Mouse (Mus musculus): ENCODE measurements around the gene Ccdc33. TPM values are rescaled to one million over a fixed set of nuclear protein-coding genes. Genes with fewer than 3 reads are reported as not detected.
A peak's percentile ranks its signal among the peaks of the same experiment; 100 is the strongest.

The Ccdc33 gene
- polyA plus RNA-seq, 1 experiment from 2014 or later, result 1.5 TPM

GRCm38 (mm10) chr9:58038500-58039168, 80.0 kb downstream of the Ccdc33 start:
- peaks cover 37% of the 10 kb centered on the region for H3K27me3 ChIP-seq
- no peak overlapping the region for H3K27ac ChIP-seq
- no peak overlapping the region; the same call in 1 of the 2 replicates for H3K9ac ChIP-seq
- peaks cover 39% of the 10 kb centered on the region for H3K4me1 ChIP-seq
- no peaks in the 10 kb centered on the region for H3K36me3 ChIP-seq
- no peak overlapping the region for H3K4me2 ChIP-seq (replicated peaks)
- 30% methylated on average over 19 of the region's 19 CpGs for WGBS
- H3K9me3 ChIP-seq (replicated peaks), result no peaks in the 10 kb centered on the region
- ATAC-seq (ENCODE audit: low FRiP score), result peak; percentile 81
- H3K4me3 ChIP-seq, result no peak overlapping the region

GRCm38 (mm10) chr9:58036961-58037360, 81.7 kb downstream of the Ccdc33 start:
- Histone ChIP-seq H3K9me3 (replicated peaks) (no peaks in the 10 kb centered on the region), H3K36me3 (no peaks in the 10 kb centered on the region), H3K4me1 (peaks cover 22% of the 10 kb centered on the region), H3K4me2 (replicated peaks) (no peak overlapping the region), H3K27ac (no peak overlapping the region), H3K27me3 (peaks cover 37% of the 10 kb centered on the region), H3K9ac (no peak overlapping the region), H3K4me3 (no peak overlapping the region)
- no peak for ATAC-seq (ENCODE audit: low FRiP score)
- 79% methylated on average over 4 of the region's 4 CpGs for WGBS

GRCm38 (mm10) chr9:58035951-58036698, 82.5 kb downstream of the Ccdc33 start:
- no peak overlapping the region for H3K4me2 ChIP-seq (replicated peaks)
- H3K9ac ChIP-seq, result no peak overlapping the region
- peaks cover 14% of the 10 kb centered on the region for H3K4me1 ChIP-seq
- ATAC-seq (ENCODE audit: low FRiP score), result no peak
- 76% methylated on average over 7 of the region's 7 CpGs for WGBS
- no peak overlapping the region for H3K4me3 ChIP-seq
- H3K27me3 ChIP-seq, result peaks cover 36% of the 10 kb centered on the region
- no peaks in the 10 kb centered on the region for H3K9me3 ChIP-seq (replicated peaks)
- no peaks in the 10 kb centered on the region for H3K36me3 ChIP-seq
- H3K27ac ChIP-seq, result no peak overlapping the region

GRCm38 (mm10) chr9:58035519-58035918, 83.1 kb downstream of the Ccdc33 start:
- Histone ChIP-seq H3K9ac (no peak overlapping the region), H3K9me3 (replicated peaks) (no peaks in the 10 kb centered on the region), H3K36me3 (no peaks in the 10 kb centered on the region), H3K27ac (no peak overlapping the region), H3K4me3 (no peak overlapping the region), H3K4me1 (peaks cover 8% of the 10 kb centered on the region), H3K4me2 (replicated peaks) (no peak overlapping the region), H3K27me3 (peaks cover 33% of the 10 kb centered on the region)
- ATAC-seq (ENCODE audit: low FRiP score), result no peak
- 70% methylated on average over 2 of the region's 2 CpGs for WGBS

- peaks cover 7% of the 10 kb centered on the region for H3K27me3 ChIP-seq
- no peak overlapping the region for H3K4me2 ChIP-seq (replicated peaks)
- H3K9me3 ChIP-seq (replicated peaks), result no peaks in the 10 kb centered on the region
- no peak overlapping the region for H3K9ac ChIP-seq
- WGBS, result 80% methylated on average over 5 of the region's 5 CpGs
- no peak overlapping the region for H3K27ac ChIP-seq
- no peaks in the 10 kb centered on the region for H3K36me3 ChIP-seq
- ATAC-seq (ENCODE audit: low FRiP score), result no peak
- H3K4me1 ChIP-seq, result no peaks in the 10 kb centered on the region
- no peak overlapping the region for H3K4me3 ChIP-seq
These were observed 86.7 kb downstream of the Ccdc33 start for GRCm38 (mm10) chr9:58031895-58032294.

GRCm38 (mm10) chr9:58029635-58030034, 89.0 kb downstream of the Ccdc33 start:
- Histone ChIP-seq H3K27me3 (no peaks in the 10 kb centered on the region; the same call in 1 of the 2 replicates), H3K36me3 (no peaks in the 10 kb centered on the region), H3K9me3 (replicated peaks) (no peaks in the 10 kb centered on the region), H3K4me2 (replicated peaks) (no peak overlapping the region), H3K4me1 (no peaks in the 10 kb centered on the region), H3K9ac (no peak overlapping the region), H3K4me3 (no peak overlapping the region), H3K27ac (no peak overlapping the region)
- ATAC-seq (ENCODE audit: low FRiP score), result no peak
- WGBS, result 86% methylated on average over 6 of the region's 6 CpGs

- no peak overlapping the region for H3K27ac ChIP-seq
- H3K4me1 ChIP-seq, result no peaks in the 10 kb centered on the region
- no peak overlapping the region for H3K4me3 ChIP-seq
- ATAC-seq (ENCODE audit: low FRiP score), result no peak
- H3K4me2 ChIP-seq (replicated peaks), result no peak overlapping the region
- H3K27me3 ChIP-seq, result no peaks in the 10 kb centered on the region; the same call in 1 of the 2 replicates
- no peaks in the 10 kb centered on the region for H3K36me3 ChIP-seq
- H3K9ac ChIP-seq, result no peak overlapping the region
- no peaks in the 10 kb centered on the region for H3K9me3 ChIP-seq (replicated peaks)
- WGBS, result 78% methylated on average over 5 of the region's 5 CpGs
These were observed 89.8 kb downstream of the Ccdc33 start for GRCm38 (mm10) chr9:58028841-58029240.

GRCm38 (mm10) chr9:58027426-58028180, 91.0 kb downstream of the Ccdc33 start:
- no peak overlapping the region for H3K9ac ChIP-seq
- no peak for ATAC-seq (ENCODE audit: low FRiP score)
- H3K9me3 ChIP-seq (replicated peaks), result no peaks in the 10 kb centered on the region
- H3K27ac ChIP-seq, result no peak overlapping the region
- H3K4me3 ChIP-seq, result no peak overlapping the region
- H3K36me3 ChIP-seq, result no peaks in the 10 kb centered on the region
- no peak overlapping the region for H3K4me2 ChIP-seq (replicated peaks)
- no peaks in the 10 kb centered on the region for H3K27me3 ChIP-seq
- H3K4me1 ChIP-seq, result no peaks in the 10 kb centered on the region
- 56% methylated on average over 2 of the region's 2 CpGs for WGBS

- Histone ChIP-seq H3K4me2 (replicated peaks) (no peak overlapping the region), H3K27me3 (no peaks in the 10 kb centered on the region), H3K9ac (no peak overlapping the region), H3K9me3 (replicated peaks) (no peaks in the 10 kb centered on the region), H3K27ac (no peak overlapping the region), H3K36me3 (no peaks in the 10 kb centered on the region), H3K4me1 (no peaks in the 10 kb centered on the region), H3K4me3 (no peak overlapping the region)
- no peak for ATAC-seq (ENCODE audit: low FRiP score)
- 92% methylated on average over 9 of the region's 9 CpGs for WGBS
These were observed 92.6 kb downstream of the Ccdc33 start for GRCm38 (mm10) chr9:58025995-58026394.

GRCm38 (mm10) chr9:58018385-58018784, 100.2 kb downstream of the Ccdc33 start:
- Histone ChIP-seq H3K27me3 (no peaks in the 10 kb centered on the region; the same call in 1 of the 2 replicates), H3K9ac (no peak overlapping the region), H3K4me3 (no peak overlapping the region), H3K4me1 (no peaks in the 10 kb centered on the region), H3K4me2 (replicated peaks) (no peak overlapping the region), H3K27ac (no peak overlapping the region), H3K36me3 (no peaks in the 10 kb centered on the region), H3K9me3 (replicated peaks) (no peaks in the 10 kb centered on the region)
- WGBS, result 89% methylated on average over 5 of the region's 5 CpGs
- ATAC-seq (ENCODE audit: low FRiP score), result no peak

- H3K36me3 ChIP-seq, result no peaks in the 10 kb centered on the region
- no peaks in the 10 kb centered on the region for H3K4me1 ChIP-seq
- H3K4me3 ChIP-seq, result no peak overlapping the region
- no peaks in the 10 kb centered on the region; the same call in 1 of the 2 replicates for H3K27me3 ChIP-seq
- no peaks in the 10 kb centered on the region for H3K9me3 ChIP-seq (replicated peaks)
- no peak overlapping the region for H3K4me2 ChIP-seq (replicated peaks)
- H3K9ac ChIP-seq, result no peak overlapping the region
- no peak for ATAC-seq (ENCODE audit: low FRiP score)
- no peak overlapping the region for H3K27ac ChIP-seq
- 76% methylated on average over 3 of the region's 3 CpGs for WGBS
These were observed 101.7 kb downstream of the Ccdc33 start for GRCm38 (mm10) chr9:58016962-58017361.

- 87% methylated on average over 6 of the region's 6 CpGs for WGBS
- no peaks in the 10 kb centered on the region for H3K9me3 ChIP-seq (replicated peaks)
- no peak for ATAC-seq (ENCODE audit: low FRiP score)
- no peaks in the 10 kb centered on the region; the same call in 1 of the 2 replicates for H3K27me3 ChIP-seq
- H3K4me2 ChIP-seq (replicated peaks), result no peak overlapping the region
- H3K4me3 ChIP-seq, result no peak overlapping the region
- H3K27ac ChIP-seq, result no peak overlapping the region
- H3K36me3 ChIP-seq, result no peaks in the 10 kb centered on the region
- H3K4me1 ChIP-seq, result no peaks in the 10 kb centered on the region
- H3K9ac ChIP-seq, result no peak overlapping the region
These were observed 102.8 kb downstream of the Ccdc33 start for GRCm38 (mm10) chr9:58015856-58016255.
